Mouse (Mus musculus) c-Kit-positive CD71-negative TER-119-negative erythroid progenitor cells, embryonic 14.5 days (primary cell): Measurements from ENCODE around the gene Actbl2.

Experiments
- DNase-seq: peaks from one replicate; pipeline ENCODE4 v3.0.0-alpha.2; 2013; ENCODE audit warnings: low read depth

Gene Actbl2

DNA sequence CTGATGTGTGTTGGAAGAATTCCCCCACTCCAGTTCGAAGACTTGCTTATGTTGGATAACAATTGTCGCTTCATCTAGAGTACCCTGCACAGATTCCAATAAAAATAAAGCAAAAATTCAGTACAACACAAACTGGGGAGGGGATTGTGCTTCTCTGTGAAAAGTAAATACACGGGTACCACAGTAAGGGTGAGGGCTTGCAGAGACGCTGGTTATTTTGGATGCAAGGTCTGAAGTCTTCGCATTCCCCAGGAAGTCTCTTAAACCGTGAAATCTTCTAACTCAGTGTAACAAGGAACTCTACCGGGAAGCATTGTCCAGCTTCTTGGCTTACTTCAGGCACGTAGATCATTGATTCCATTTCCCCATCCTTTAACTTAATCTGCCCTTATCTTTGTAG is 17.1 kb downstream of the Actbl2 start:
- DNase-seq = no peak

DNA sequence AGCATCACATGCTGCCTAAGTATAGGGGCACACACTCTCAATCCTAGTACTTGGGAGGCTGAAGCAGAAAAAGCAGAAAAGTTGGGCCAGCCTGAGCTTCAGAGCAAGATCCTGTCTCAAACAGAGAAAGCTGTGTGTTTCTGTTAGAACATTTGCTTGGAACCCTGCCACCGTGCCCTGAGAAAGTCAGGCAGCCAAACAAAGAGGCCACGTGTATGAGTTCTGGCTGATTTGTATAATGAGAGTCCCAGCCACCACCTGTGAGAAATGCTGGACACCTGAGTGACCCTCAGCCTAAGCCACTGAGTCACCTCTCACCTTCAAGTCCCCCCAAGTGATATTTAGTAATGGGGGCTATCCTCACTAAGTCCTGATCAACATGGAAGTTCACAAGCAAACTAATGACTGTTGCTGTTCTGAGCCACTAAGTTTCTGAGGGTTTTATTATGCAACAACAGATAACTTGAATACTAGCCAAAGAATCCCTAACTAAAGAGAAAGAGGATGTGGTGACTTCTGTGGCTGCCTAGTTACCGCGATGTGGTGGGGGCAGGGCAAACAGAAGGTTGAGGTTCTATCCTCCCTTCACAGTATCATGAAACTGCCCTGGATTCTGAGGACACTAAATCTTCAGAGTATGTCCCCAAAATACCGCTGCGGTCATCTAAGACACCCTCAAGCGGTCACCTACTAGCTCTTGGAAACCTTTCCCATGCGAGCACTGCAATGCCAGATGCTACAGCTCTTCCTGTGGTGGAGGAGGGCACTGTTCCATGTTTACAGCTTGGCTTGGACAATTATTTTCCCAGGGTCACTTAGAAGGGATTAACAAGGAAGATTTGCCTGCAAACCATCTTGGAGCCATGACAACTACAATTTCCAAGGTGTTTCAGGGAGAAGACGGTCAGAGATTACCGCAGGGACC is 31.9 kb downstream of the Actbl2 start:
- peak; percentile 37 for DNase-seq

DNA sequence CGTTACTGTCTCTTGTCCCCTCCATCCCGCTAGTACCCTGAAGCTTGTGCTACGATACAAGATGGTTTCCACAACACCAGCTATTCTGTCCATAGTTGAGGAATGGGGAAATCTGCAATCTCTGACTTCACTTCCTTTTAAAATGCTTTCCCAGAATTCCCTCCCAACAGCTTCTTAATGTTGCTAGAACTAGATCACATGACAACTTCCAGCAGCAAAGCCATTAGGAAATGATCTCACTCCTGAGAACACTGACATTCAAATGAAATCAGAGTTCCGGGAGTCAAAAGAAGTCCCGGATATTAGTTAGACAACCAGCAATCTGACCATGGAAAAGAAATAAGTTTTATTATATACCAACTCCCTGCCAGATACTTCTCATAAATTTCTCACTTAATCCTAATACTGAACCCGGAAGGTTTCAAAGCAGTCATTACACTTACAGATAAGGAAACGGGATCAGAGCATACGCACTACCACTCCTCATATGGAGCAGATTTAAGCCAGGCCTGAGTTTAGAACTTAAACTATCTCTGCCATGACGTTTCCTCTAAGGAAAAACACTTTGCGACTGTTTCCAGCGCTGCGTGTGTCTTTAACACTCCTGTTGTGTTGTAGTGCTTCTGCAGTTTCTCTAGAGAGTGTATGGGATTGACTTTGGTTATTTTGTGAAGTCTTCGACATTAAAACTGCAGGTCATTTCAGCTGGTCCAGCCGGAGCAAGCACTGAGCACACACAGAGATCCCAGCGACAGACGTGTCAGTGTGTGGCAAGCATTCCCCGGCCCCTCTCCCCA is 36.5 kb downstream of the Actbl2 start:
- DNase-seq = no peak

DNA sequence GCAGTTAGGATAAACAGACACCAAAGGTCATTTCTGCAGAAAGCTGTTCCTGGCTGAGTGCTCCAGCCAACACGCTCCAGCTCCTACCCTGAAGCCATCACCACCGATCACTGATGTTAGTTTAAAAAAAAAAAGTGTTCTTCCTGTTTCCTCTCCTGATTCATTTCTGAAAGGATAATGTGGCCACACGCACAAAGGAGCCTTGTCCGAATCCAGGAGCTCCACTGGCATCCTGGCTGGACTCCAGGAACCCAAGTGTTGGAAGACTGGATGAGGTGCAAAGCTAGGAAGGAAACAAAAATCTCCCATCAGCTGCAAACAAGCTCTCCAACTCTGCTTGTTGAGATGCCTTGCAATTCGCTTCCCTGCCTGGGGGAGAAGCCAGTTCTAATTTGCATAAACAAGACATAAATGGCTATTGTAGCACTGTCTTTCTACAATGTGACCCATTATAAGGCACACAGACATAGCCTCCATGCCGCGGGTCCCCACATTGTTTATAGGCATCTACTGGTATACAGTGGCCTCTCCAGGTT is 37.2 kb downstream of the Actbl2 start:
- no peak for DNase-seq

DNA sequence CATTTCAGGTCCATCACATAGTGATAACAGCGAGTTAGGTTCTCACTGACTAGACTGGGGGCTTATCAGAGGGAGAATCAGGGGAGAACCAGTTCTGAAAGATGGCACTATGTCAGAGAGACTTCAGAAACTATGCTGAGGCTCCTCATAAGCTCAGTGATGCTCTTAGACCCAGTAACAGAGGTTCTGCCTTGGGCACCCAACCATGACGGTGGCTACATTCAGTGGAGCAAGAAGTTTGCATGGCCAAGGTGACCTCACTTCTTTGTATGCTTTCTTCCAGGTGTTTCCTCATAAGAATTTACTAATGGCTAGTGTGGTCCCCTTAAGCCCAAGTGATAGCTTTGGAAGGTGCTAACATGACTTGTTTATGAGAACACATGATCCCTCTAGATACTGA is 38.7 kb downstream of the Actbl2 start:
- DNase-seq = no peak

DNA sequence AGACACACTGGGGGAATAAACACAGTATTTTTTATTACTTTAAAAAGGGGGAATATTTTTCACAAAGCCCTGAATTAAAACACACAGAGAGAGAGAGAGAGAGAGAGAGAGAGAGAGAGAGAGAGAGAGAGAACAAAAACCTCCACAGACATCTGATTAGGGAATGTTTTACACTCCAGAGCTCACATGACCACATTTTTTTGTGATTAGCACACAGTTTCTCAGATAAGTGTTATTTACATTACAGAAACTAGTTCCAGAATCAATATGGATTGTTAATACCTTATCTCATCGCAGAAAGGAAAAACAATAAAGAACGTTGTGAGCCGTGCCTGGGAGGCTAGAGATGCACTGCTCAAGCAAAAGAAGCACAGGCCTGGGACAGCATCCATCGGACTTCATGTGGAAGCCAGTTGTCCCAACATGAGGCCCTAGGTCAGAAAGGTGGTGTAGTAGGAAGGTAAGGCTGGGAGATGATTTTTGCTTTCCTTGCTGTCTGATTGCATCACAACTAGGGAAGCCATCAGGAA is 40.2 kb downstream of the Actbl2 start:
- no peak for DNase-seq

DNA sequence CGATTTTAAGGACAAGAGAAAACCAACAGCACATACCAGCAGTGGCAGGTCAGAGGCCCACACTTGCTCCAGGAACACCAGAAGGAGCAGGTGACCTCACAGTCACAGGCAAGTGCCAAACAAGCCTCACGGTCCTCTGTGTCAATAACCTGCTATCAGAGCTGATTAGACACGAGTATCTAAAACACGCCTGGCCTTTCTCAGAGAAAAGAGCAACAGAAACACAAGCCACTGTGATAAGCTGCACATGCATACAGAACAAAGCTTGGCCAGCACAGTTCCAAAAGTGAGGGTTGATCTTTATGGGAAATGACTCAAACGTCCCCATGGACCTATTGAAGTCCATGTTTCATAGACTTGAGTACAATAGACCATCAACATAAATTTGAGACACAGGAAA is 41.2 kb downstream of the Actbl2 start:
- DNase-seq = no peak

DNA sequence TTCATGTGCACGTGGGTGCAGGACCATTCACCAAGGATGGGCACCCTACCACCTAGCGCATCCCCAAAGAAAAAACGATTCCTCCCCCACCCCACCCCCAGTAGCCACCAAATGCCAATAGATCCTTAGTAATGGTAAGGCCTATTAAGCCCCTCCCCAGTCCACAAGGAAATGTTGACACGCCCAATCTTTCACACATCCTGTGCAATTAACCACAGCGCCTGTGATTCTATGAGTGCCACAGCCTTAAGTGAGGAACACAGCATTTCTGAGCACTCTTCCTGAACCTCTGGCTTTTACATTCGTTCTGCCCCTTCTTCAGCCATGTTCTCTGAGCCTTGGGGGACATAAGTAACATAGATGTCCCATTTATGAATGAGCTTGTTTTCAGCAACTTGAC is 42.8 kb downstream of the Actbl2 start:
- no peak for DNase-seq

DNA sequence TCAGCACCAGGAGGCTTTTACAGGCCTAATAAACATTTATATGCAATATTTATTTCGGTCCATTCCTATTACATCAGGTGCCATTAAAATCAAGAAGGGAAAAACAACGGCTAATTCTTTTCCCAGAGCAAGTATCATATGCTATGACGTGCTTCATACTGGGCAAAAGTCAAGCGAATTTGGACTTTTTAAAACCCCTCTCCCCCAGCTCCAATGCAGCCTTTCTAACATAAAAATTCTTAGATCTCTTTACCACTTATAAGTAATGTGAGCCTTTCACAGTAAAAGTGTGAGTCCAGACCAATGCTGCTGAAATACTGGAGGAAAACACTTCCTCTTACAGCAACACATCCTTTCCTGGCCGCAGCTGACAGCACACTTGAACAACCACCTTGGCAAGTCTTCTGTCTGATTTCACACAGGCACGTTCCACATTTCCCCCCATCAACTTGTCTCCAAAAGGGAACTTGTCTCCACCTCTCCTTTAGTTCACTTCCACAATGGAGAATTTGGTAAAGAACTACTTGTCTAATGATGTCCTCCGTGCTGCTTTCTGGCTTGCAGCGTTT is 44.4 kb downstream of the Actbl2 start:
- no peak for DNase-seq

DNA sequence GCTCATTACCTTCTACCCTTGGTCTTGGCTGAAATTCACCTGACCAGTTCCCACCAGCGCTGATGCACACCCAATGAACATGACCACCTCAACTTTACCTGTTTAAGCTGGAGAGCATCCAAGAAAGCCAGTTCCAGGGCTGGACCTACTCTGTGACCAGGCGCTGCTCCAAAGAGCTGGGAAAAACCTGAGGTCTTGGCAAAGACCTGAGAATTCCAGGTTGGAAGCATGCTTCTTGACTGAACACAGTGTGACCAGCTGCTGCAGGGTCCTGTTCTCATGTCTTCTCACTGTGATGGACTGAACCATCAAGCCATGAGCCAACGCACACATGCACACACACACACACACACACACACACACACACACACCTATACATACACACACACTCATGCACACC is 46.0 kb downstream of the Actbl2 start:
- DNase-seq = no peak

DNA sequence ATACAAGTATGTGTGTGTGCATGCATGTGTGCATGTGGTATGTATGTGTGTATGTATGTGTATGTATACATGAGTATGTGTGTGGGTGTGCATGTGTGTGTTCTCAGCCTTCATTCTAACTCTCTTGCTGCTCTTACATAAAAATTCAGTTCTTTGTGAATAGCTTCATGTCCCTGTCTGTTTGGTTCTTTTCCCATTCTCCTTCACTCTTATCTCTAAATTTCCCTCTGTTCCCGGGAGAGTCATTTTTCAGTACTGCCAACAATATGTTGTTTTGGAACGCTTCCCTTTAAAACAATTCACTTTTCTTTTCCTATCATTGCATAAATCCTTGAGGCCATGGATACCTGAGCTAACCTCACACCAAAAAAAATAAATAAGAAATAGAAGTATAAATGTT is 46.6 kb downstream of the Actbl2 start:
- DNase-seq = no peak

DNA sequence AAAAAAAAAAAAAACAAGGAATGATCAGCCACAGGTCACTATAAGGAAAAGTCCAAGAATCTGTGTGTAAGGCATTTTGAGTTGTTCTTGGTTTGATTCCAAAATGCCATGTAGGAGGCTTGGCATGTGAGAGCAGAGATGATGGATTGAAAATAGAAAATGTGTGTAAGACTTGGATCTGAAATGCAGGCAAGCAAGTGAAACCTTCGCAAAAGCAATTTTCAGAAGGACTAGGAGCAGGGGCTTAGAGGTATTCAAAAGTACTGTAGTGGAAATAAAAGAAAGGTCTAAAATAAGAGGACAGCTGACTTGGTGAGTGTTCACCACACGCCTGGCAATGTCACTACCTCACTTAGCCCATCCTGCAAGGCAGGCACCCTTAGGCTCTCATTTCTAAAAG is 49.4 kb downstream of the Actbl2 start:
- DNase-seq = no peak

DNA sequence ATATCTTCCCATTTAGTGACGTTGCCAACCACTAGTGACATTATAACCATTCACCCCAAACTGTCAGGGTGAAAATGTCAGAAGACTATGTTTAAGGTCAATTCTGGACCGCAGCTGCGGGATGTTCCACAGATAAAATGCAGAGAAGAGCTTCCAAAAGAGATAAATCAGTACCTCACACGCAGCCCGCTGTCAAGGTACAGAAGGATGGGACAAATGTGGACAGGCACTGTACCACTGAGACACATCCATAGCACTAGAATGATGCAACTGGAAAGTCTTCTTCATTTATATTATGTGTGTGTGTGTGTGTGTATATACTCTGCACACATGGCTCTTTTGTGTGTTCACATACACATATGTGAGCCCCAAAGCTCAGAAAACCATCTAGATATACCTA is 49.9 kb downstream of the Actbl2 start:
- no peak for DNase-seq
